Mouse (Mus musculus): ENCODE measurements around the gene Calhm3. TPM values are rescaled to one million over a fixed set of nuclear protein-coding genes. Genes with fewer than 3 reads are reported as not detected.

The Calhm3 gene
- total RNA-seq (2014; fragmentation: Nextera tagmentation) (not detected in 2 replicates), total RNA-seq (2017) (not detected in 2 replicates)

- ATAC-seq (replicated peaks; ENCODE audit: low FRiP score, low TSS enrichment, poor library complexity, severe bottlenecking) = no peak
Observed at GRCm38 (mm10) chr19:47157664-47158063, at the start of gene Calhm3. Calhm3 (minus strand) TSS chr19:47157764.

GRCm38 (mm10) chr19:47206126-47206525, 48.6 kb upstream of the Calhm3 start:
- ATAC-seq (replicated peaks; ENCODE audit: low FRiP score, low TSS enrichment, poor library complexity, severe bottlenecking) = no peak

DNA sequence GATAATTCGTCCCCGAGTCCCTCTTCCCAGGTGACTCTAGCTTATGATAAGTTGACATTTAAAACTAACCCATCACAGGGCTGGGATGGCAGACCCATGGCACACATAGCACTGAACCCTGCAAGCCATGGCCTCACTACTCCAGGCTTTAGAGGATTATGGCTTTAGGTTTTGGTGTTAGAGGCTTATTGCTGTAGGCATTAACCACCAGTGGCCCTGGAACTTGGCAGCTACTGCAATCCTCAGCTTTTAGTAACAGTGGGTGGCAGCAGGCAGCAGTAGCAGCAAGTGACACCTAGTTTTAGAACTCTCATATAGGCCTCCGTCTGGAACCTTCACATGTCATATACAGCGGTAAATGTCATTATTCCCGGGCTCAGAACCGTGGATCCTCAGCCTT, 47.1 kb upstream of the Calhm3 start:
- ATAC-seq (replicated peaks; ENCODE audit: low FRiP score, low TSS enrichment, poor library complexity, severe bottlenecking) = no peak

GRCm38 (mm10) chr19:47203042-47203441, 45.5 kb upstream of the Calhm3 start:
- ATAC-seq (replicated peaks; ENCODE audit: low FRiP score, low TSS enrichment, poor library complexity, severe bottlenecking) = no peak

GRCm38 (mm10) chr19:47202429-47202828, 44.9 kb upstream of the Calhm3 start:
- no peak for ATAC-seq (replicated peaks; ENCODE audit: low FRiP score, low TSS enrichment, poor library complexity, severe bottlenecking)

GRCm38 (mm10) chr19:47201972-47202371, 44.4 kb upstream of the Calhm3 start:
- ATAC-seq (replicated peaks; ENCODE audit: low FRiP score, low TSS enrichment, poor library complexity, severe bottlenecking) = no peak

DNA sequence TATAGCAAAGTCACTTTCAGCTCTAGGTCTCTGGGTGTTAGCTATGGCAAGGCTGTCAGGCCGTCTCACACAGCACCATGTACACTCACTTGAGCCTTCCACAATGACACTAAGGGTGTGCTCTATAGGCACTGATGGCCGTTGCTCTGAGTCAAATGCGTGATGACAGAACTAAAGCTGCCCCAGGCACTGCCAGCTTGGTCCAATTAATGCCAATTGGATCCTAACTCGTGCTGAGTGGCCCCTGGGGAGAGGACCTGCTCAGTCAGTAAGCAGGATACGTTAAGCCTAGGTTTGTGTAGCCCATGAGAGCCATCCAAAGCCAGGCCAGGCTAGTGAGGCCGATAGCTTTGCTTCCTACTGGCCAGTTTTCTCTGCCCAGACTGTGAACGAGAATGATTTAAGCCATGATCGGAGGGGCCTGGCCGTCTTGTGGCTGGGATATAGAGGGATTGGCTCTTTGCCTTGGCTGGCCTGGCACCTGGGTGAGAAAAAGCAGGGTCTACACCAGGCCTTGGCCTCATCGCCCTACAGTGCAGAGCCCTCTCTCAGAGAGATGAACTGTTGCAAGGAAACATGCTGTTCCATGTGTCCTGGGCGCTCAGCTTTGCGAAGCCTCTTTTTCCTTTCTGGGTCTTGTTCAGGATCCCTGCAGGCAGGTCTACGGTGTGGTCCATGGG, 41.2 kb upstream of the Calhm3 start:
- ATAC-seq (replicated peaks; ENCODE audit: low FRiP score, low TSS enrichment, poor library complexity, severe bottlenecking) = no peak

DNA sequence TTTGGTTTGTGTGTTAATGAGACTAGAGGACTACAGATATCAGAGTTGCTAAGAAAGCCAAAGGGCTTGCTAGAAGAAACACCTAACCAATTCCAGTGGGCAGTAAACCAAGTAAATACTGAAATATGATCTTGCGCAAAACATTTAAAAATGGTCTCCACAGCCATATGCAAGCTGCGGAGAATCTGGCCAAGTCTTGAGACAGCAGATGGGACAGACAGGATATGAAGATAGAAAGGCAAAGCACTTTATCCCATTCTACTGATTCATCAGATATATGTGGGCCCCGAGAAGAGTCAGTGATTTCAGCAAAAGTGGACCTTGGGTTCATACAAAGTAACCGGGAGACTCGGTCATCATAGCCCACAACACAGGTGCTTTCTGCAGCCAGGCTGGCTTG, 34.6 kb upstream of the Calhm3 start:
- no peak for ATAC-seq (replicated peaks; ENCODE audit: low FRiP score, low TSS enrichment, poor library complexity, severe bottlenecking)

- ATAC-seq (replicated peaks; ENCODE audit: low FRiP score, low TSS enrichment, poor library complexity, severe bottlenecking) = no peak
Observed at GRCm38 (mm10) chr19:47188515-47189128, 31.1 kb upstream of the Calhm3 start.

- ATAC-seq (replicated peaks; ENCODE audit: low FRiP score, low TSS enrichment, poor library complexity, severe bottlenecking) = no peak
Observed at GRCm38 (mm10) chr19:47186514-47187275, 29.1 kb upstream of the Calhm3 start.

DNA sequence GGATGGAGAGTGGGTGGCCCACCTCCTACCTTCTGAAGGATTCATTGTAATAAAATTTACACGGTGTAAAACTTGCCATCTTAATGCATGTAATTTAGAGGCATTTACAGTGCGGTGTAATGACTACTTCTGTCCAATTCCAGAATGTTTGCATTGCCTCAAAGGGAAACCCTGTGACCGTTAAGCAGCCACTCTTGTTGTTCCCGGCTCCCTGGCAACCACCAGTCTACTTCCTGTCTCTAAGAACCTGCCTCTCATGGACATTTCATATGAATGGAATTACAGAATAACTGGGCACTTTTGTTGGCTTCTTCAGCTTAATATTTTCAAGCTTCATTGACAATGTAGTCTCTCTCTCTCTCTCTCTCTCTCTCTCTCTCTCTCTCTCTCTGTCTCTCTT, 27.2 kb upstream of the Calhm3 start:
- no peak for ATAC-seq (replicated peaks; ENCODE audit: low FRiP score, low TSS enrichment, poor library complexity, severe bottlenecking)

- no peak for ATAC-seq (replicated peaks; ENCODE audit: low FRiP score, low TSS enrichment, poor library complexity, severe bottlenecking)
Observed at GRCm38 (mm10) chr19:47184221-47184620, 26.7 kb upstream of the Calhm3 start.

GRCm38 (mm10) chr19:47180011-47180410, 22.4 kb upstream of the Calhm3 start:
- no peak for ATAC-seq (replicated peaks; ENCODE audit: low FRiP score, low TSS enrichment, poor library complexity, severe bottlenecking)

- no peak for ATAC-seq (replicated peaks; ENCODE audit: low FRiP score, low TSS enrichment, poor library complexity, severe bottlenecking)
Observed at GRCm38 (mm10) chr19:47179272-47179809, 21.8 kb upstream of the Calhm3 start.

- ATAC-seq (replicated peaks; ENCODE audit: low FRiP score, low TSS enrichment, poor library complexity, severe bottlenecking) = no peak
Observed at GRCm38 (mm10) chr19:47178431-47179271, 21.1 kb upstream of the Calhm3 start, which contains the start of gene Neurl1a. Neurl1a (plus strand) TSS chr19:47178820.

DNA sequence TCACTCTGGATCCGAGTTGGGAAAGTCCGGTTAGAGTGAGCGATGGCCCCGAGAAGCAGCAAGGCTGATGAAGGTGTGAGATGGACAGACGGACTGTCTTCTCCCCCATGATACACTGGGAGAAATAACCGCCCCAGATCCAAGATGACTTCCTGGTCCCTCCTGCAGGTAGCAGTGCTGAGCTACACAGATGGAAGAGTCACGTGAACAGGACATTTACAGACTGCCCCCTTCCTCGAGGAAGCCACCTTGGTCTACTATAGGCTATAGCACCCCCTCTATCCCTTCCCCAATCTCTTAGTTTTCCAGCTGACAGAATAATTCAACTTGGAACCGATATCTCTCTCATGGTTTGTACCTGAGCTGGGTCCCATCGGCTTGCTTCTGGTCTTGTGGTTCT, 20.4 kb upstream of the Calhm3 start:
- no peak for ATAC-seq (replicated peaks; ENCODE audit: low FRiP score, low TSS enrichment, poor library complexity, severe bottlenecking)

- ATAC-seq (replicated peaks; ENCODE audit: low FRiP score, low TSS enrichment, poor library complexity, severe bottlenecking) = no peak
Observed at GRCm38 (mm10) chr19:47176916-47177505, 19.4 kb upstream of the Calhm3 start.

DNA sequence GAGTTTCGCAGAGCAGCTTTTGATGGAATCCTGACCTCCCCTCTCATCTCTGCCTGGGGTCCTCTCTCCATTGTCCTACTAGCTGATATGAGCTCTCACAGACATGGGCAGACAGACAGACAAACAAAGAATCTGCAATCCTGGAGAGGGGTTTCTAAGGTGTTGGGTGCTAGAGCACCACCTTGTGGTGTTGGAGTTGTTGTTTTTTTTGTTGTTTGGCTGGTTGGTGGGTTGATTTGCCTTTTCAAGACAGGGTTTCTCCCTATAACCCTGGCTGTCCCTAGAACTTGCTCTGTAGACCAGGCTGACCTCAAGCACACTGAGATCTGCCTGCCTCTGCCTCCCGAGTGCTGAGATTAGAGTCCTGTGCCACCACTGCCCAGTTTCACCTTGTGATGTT, 17.9 kb upstream of the Calhm3 start:
- ATAC-seq (replicated peaks; ENCODE audit: low FRiP score, low TSS enrichment, poor library complexity, severe bottlenecking) = no peak

DNA sequence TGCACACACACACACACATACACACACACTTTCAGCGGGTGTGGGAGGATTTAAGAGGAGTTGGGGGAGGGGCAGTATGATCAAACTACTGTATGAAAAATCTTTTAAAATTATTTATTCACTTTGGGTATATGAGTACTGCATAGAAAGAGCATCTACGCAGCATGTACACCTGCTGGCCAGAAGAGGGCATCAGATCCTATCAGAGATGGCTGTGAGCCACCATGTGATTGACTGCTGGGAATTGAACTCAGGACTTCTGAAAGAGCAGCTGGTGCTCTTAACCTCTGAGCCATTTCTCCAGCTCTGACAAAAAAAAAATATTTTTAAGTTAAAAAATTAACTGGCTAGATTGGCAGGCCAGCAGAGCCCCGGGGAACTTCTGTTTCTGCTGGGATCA, 17.0 kb upstream of the Calhm3 start:
- ATAC-seq (replicated peaks; ENCODE audit: low FRiP score, low TSS enrichment, poor library complexity, severe bottlenecking) = no peak
